In genomic region chr4:100963796-100964195, GRCm38 (mm10) we compare ENCODE assay signal across 26 mouse cellular contexts. TPM values are rescaled to one million over a fixed set of nuclear protein-coding genes. Genes with fewer than 3 reads are reported as not detected.
"Had no signal": no experiment of that assay in that cellular context is flagged by ENCODE, and none has a peak within 500 bp of the region (broad histone marks: within the 10 kb centered on the region; RNA-seq: fewer than 3 reads in every experiment).

No protein-coding gene starts in this region.

- DNase-seq: kidney, adult 11 months; kidney, adult 8-10 months; kidney, postnatal 25 days; layer of hippocampus, adult 9-11 months; liver, postnatal 0 days; lung, embryonic 14.5 days; retina, postnatal 1 day; thymus, adult 18-20 months; thymus, postnatal 36 days had no signal

- H3K4me3 ChIP-seq: layer of hippocampus, adult 2 months; midbrain, embryonic 12.5 days; midbrain, embryonic 15.5 days; neural tube, embryonic 12.5 days; neural tube, embryonic 15.5 days had no signal

- H3K27me3 ChIP-seq: midbrain, embryonic 12.5 days; midbrain, embryonic 15.5 days; neural tube, embryonic 12.5 days; neural tube, embryonic 15.5 days had no signal

- H3K9ac ChIP-seq: liver, embryonic 14.5 days; liver, postnatal 0 days; lung, embryonic 14.5 days; midbrain, embryonic 12.5 days; midbrain, embryonic 15.5 days; neural tube, embryonic 12.5 days; neural tube, embryonic 15.5 days had no signal

- H3K27ac ChIP-seq: layer of hippocampus, adult 2 months; liver, embryonic 14.5 days; macrophage; midbrain, embryonic 12.5 days; midbrain, embryonic 15.5 days; neural tube, embryonic 12.5 days; neural tube, embryonic 15.5 days had no signal

- H3K9me3 ChIP-seq: midbrain, embryonic 12.5 days; midbrain, embryonic 15.5 days; neural tube, embryonic 12.5 days; neural tube, embryonic 15.5 days had no signal

- ATAC-seq: liver, postnatal 0 days; lung, postnatal 0 days; midbrain, embryonic 15.5 days had no signal

- H3K4me1 ChIP-seq: midbrain, embryonic 12.5 days; midbrain, embryonic 15.5 days; neural tube, embryonic 12.5 days; neural tube, embryonic 15.5 days had no signal

- H3K4me2 ChIP-seq: lung, embryonic 14.5 days; midbrain, embryonic 12.5 days; midbrain, embryonic 15.5 days; neural tube, embryonic 12.5 days; neural tube, embryonic 15.5 days had no signal

RNA-seq across cellular contexts. Expression of gene Gm10577, which starts 56.7 kb away (rescaled TPM):
- polyA plus RNA-seq: kidney, embryonic 16.5 days; large intestine, adult 2 months; limb, embryonic 11.5 days; liver, adult 2 months; liver, embryonic 14.5 days; liver, postnatal 0 days; lung, embryonic 14.5 days; lung, postnatal 0 days; macrophage; midbrain, embryonic 12.5 days; midbrain, embryonic 15.5 days; neural tube, embryonic 12.5 days; neural tube, embryonic 15.5 days; small intestine, adult 2 months; spleen, adult 2 months; stomach, embryonic 16.5 days; testis, adult 2 months; urinary bladder, adult 2 months had no signal
